Mouse (Mus musculus) adrenal gland, postnatal 10 days (tissue): ENCODE measurements around the gene Spata20. TPM values are rescaled to one million over a fixed set of nuclear protein-coding genes. Genes with fewer than 3 reads are reported as not detected.

Experiments
- DNase-seq: peaks from one replicate; pipeline ENCODE4 v3.0.0; 2021; ENCODE audit warnings: mixed read lengths
- long read RNA-seq, 2 experiments: library from polyadenylated mRNA; stranded (forward); transcript quantifications; one replicate each; pipeline ENCODE4 v2.0.0; 2021
- total RNA-seq, 2 experiments: library from RNA; stranded (reverse); gene quantifications; 2 replicates each; pipeline ENCODE4 v1.2.3; 2021

The Spata20 gene
- not detected for total RNA-seq
- long read RNA-seq, experiment 1: 0 reads
- long read RNA-seq, experiment 2: 0 reads

DNA sequence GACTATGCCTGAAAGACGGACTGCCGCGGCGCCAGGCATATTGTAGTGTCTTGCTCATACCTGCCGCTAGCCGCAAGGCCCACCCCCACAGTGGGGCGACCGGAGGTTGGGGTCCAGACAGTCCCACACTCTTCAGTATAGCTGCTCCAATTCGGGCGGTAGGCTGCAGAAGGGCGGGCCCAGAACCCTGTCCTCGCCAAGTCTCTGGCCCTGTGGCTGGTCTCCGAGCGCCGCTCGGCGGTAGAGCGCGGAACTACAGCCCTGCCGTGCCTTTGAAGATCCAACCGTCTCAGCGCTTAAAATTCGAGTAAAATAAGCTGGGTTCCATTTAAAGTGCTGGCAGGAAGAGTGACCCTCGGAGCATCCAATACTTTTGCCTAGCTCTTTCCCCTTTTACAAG lies at the start of gene Spata20:
Gene Spata20, minus strand, starts transcription at position 179 of the 400 bp plus-strand sequence.
- DNase-seq: peak; percentile 93

DNA sequence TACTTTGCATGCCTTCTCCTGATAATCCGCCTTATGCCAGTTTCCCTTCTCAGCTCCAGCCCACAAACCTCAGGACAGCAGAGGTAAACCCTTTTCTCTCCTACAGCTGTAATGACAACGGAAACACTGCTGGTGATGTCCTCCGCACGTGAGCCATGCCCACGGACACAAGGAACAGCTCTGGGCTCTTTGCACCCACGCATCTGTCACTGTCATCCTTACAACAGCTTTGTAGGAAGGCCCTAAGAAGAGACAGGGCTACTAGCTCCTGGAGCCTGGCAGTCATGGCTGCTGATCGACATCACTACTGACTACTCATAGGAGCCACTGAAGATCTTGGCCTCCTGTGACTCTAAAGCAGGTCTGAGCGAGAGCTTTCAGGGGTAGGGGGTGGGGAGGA lies 47.2 kb upstream of the Spata20 start:
- DNase-seq: no peak

DNA sequence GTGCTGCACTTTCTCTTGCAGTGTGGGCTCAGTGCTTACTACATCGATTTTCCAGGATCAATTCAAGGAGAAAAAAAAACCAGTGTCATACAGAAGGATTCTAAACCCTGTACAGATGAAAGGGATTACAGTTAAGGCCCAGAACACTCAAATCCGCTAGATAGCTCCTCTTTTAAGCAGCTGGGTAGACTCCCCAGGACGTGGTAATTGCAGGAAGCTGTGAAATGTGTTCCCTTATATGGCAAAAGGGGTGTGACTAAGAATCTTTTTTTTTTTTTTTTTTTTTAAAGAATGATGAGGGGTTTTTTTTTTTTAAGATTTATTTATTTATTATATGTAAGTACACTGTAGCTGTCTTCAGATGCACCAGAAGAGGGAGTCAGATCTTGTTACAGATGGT lies 42.9 kb upstream of the Spata20 start:
- no peak for DNase-seq

DNA sequence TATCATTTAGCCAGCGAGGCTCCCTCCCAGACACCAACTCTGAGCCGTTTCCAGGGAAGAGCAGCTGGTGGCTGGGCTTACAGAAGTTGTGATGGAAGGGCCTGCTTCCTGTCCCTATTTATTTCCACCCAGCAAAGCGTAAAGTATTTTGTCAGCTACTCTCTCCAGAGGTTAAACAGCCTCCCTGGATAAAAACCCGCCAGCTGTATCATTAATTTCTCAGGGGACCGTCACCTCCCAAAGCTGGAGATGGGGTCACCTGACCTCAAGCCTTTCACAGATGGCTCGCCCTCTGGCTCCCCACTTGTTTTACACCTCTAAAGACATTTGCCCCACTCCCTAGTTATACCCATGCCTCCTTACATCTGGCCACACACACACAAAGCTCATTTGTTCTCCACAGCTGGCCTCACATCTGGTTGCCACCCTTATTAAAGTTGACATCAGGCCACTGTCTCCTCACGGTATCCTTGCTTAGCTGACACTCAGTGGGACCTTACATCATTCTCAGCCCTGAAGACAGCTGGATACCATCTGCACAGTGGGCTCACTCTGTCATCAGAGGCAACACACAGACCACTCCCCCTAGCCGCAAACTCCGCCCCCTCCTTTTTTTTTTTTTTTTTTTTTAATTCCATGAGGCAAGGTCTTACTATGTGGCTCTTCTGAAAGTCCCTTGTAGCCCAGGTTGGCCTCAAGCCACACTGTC lies 40.3 kb upstream of the Spata20 start:
- DNase-seq: no peak

DNA sequence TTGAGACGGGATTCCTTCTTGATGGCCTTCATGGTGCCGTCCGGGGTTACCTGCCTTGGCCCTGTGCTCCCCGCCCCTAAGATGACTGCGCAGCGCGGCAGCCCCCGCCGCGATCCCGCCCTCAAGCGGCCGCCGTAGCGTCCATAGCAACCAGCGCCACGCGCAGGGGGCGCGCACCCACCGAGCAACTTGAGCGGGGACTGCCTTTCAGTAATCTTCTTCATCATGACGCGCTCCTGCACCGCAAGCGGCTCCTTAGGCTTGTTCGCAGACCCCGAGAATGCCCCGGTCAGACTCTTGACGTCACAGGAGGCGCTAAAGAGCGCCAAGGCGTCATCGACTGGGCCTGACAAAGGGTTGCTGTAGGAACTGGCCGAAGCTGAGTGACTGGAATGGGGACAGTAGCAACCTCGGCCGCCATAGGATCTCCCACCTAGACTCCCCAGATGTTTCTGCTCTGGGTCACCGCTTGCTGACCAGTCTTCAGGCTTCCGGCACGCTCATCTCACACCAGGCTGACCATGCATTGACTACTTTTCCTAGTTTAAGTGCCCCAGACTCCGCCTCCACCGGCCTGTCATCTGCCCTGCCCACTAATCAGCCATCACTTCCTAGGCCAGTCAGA lies 35.4 kb upstream of the Spata20 start, which contains the start of gene Mycbpap:
Gene Mycbpap, minus strand, starts transcription at position 524 of the 625 bp plus-strand sequence.
- peak; percentile 72 for DNase-seq

DNA sequence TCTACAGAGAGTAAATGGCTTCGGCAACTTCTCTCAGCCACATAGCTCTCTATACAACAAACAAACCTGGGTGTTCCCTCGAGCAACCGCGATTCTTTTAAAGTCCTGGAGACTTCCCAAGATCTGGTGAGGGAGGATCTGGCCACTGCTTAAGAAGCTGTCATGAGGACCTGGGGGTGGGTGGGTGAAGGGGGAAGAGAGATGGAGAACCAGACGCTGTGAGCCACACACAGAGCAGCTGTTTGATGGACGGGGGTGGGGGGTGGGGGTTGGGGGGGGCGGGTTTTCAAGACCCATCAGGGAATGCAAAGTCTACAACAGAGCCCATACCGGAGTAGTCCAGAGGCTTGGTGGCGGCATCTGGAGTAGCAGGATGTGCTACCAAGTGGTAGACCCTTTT lies 27.5 kb upstream of the Spata20 start:
- DNase-seq: no peak

DNA sequence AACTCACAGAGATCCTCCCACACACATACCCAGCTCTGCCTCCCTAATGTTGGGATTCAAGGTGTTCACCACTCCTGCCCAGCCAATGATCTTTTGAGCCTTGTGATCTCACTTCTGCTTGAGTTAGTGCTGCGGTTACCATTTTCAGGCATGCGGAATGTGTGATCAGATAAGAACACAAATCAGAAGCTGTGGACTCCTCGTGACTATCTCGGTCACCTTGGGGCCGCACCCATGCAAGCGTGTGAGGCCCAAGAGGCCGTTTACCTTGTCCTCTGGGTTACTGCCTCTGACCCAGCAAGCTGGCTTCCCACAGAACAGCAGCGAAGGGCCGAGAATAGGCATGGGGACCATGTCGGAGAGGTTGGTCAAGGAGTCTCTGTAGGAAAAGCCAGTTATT lies 23.0 kb upstream of the Spata20 start:
- no peak for DNase-seq

DNA sequence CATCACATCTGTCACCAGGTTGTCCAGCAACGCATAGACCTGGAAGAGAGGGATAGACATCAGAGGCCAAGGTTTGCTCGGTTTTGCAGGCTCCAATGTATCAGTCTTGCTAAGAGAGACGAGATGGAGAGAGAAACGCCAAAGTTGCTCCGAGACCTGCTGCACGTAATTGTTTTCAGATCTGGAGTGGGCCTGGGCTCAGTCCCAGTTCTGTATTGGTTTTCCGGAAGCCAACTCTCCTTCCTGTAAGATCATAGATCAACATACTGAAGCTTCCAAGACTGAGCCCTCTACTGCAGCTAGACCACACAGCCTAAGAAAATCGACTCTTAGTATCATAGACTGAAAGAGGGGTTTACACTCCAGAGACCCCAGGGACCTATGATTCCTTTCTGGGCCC lies 15.5 kb upstream of the Spata20 start:
- DNase-seq: no peak

DNA sequence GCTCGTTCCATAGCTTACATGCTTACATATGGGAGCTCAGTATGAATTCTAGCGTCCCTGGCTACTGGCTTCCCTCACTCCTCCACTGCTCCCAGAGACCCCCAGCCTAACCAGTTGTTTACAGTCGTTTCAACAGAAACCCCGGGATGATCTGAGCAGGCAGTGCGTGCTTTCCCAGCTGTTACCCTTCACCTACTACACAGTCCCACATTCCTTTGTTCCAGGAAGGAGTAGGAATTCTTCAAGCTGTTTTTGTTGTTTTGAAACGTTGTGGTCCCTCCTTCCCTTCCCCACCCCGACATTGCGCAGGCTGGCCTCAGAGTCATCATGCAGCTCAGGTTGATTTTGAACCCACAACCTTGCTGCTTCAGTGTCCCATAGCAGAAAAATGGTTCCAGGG lies 14.4 kb upstream of the Spata20 start:
- no peak for DNase-seq

DNA sequence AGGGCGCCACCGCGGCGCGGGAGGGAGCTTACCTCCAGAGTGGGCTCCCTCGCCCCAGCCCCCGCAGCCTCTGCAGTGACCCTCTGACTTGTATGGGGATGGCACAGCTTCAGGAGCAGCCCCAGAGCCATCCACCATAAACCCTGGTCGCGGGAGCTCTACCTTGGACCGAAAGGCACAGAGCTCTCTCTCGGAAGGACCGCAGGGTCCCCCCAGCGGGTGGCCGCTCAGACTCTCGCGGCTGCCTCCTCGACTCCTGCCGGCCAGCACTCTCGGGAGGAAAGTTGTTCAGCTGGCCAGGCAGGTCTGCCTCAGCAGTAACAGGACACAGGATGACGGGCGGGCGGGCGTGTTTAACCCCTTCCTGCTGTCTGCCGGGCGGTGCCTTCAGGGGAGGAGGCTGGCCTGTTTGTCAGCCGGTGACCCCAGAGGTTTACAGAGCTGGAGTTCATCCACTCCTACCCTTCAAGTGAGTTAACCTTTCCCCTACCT lies 13.7 kb upstream of the Spata20 start, which contains the start of gene Epn3:
Gene Epn3, minus strand, starts transcription at position 314 of the 492 bp plus-strand sequence.
- peak; percentile 61 for DNase-seq

DNA sequence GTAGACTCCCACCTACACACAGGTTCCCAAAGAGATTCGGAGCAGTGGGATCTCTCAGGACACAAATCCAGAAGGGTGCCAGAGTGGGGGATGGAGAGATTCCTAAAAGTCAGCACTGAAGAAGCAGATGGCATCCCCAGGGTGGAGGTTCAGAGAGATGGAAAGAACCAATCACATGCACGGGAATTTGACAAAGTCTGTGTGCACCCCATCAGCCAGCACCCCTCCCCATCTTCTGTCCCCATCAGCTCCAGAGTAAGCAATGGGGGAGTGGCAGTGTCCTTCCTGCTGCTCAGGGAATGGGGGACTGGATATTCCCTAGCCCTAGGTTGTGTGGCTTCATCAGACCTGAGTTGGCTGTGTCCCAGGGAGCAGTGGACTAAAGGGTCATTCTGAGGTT lies 13.1 kb upstream of the Spata20 start:
- DNase-seq: no peak

DNA sequence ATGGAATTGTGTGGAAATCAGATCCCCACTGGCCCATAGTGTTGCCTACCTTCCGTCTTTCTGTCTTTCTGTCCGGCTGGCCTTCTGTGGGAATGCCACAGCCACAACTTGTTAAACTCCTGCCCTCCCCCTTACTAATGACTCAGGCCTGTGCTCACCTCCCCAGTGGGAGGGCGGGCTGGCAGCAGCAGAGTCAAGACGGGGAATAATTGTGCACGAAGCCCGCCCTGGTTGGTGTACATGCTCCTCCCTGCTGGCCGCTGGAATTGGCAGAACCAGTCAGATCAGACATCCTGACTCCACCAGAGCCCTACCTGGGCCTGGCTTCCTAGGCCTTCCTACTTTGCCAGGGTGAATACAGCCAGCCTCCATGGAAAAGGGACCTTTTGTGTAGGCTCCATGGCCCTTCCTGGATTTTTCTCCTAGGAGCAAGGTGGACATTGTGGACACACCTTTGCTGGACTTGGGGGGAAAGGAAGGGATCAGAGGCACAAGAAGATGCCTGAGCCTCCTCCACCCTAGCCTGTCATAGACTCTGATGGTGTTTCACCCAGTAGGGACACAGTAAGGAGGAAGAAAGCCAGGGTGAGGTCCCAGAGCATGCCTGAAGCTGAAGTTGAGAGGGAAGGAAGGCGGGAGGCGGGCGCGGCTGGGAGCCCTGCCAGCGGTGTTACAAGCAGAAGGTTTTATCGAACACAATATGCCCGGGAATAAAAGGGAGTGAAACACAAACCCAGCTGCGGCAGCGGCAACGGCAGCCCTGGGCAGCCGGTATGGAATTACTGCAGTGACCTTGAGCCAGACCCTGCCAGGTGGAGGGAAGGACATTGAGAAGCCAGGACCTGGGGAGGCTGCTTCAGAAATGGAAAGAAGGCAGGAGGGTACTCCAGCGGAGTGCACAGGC lies 12.4 kb upstream of the Spata20 start:
- DNase-seq: peak; percentile 75

DNA sequence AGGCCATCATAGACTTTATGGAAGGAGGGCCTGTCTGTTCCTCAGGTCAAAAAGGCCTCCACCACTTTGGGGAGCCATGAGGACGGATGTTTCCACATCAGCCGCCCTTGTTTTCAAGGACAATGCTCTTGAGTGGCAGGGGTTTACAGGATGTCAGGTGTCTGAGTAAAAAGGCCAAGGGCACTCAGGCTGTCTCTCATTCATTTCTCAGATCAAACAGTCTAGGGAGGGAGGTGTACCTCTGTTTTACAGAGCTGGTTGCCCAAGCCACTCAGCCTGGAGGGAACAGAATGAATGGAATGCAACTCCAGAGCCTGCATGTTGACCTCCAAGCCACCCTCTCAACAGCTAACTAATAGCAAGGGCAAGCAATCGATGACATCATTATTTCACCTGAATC lies 9.4 kb upstream of the Spata20 start:
- no peak for DNase-seq

DNA sequence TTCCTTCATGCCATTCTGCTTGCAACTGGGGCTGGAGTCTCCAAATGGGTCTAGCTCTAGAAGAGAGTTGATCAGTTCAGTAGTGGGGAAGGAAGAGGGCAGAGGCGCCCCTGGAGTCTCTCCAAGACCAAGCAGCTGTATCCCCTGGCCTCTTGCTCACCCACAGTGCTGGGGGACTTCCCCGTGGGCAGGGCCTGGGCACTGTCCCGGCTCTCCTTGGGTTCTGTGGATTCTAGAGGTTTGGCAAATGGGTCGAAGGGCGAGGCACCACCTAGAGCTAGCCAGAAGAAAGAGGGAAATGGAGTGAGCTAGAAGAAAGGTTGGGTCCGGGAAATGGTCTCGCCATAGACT lies 5.7 kb upstream of the Spata20 start:
- no peak for DNase-seq

DNA sequence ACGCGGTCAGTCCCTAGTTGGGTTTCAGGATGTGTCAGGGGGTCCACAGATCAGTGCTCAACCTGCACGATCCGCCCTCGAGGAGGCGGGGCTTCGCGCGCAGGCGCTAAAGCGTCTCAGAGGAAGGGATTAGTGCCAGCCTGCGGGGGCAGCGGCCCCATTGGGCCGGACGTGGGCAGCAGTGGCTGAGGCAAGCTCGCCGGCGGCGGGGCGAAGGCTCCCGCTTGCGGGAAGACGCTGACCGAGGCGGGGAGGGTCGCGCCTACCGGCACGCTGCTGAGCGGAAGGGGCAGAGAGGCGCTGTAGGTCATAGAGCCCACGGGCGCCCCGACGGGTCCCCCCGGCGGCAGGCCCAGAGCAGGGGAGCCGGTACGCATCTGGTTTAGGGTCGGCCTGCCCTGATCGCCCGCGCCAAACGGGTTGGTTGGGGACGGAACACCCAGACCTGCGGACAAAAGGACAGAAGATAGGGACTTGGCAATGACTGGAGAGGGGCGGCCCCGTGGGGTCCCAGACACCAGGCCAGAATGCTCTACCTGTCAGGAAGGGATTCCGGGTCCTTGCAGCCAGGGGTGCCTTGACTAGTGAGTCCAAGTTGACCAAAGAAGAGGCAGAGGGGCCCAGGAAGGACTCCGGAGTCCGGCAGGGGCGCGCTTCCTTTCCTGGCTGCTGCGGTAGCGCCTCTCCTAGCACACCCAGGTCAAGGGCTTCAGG lies 5.2 kb upstream of the Spata20 start:
- DNase-seq: peak; percentile 67

DNA sequence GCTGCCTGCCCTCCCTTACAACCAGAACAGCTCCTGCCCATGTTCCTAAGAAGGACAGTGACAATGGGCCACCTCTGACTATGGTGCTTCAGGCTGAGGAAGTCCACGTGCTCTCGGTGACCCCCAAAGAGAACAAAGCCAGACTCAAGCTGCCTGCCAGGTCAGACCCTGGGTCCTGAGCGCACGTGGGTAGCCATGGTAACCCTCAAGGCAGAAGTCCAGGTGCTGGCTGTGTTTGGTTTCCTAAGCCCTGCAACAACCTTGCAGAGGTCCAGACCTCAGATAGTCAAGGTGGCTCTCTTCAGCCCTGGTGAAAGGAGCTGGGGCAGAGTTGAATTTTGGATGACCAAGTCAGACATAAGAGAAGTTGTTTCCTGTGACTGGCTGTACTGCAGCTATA lies 3.8 kb upstream of the Spata20 start:
- no peak for DNase-seq

DNA sequence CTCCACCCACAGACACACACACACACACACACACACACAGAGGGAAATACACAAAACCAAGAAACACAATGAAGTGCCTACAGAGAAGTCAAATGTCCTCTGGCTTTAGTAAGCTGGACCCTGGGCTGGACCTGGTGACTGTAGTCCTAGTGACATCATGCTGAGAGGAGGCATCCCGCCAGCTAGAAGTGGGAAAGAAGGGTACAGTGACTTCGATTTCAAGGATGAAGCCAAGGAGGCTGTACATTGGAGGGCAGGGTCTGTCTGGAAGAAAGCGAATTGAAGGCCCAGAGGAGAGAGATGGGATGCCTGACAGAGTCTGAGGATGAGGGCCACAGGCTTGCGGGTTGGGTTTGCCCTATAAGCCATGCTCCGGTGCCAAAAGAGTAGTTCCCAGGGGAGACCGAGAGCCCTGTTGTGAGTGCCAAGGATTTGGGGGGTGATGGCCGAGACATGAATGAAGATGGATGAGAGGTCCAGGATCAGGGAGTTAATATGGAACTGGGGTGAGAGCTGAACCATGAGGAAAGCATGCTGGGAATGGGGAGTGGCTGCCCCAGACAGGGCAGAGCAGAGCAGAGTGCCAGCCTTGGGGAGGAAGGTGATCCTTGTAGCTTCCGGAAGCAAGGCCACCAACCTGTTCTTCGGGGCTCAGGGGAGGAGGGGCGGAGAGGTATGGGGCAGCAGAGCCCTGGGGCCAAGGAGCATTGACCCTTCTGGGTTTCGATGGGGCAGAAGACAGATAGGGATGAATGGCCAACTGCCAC lies 3.0 kb upstream of the Spata20 start:
- no peak for DNase-seq

DNA sequence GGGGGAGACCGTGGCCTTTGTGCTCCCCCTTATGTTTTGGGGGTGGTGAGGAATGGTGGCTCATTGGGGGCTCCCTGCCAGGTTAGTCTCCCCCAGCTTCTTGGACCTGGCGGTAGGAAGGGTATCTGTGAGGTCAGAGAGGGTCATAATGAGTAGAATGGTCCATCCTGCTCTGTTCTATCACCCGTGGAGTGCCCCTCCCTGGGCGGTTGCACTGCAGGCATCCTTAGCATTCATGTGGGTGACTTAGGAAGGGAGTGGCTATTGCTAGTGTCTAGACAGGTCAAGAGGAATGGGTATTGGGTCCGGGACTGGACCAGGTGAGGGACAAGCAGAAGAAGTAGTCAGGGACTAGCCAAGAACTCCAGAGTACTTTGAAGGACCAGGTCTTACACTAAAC lies 756 bp downstream of the Spata20 start:
- no peak for DNase-seq

DNA sequence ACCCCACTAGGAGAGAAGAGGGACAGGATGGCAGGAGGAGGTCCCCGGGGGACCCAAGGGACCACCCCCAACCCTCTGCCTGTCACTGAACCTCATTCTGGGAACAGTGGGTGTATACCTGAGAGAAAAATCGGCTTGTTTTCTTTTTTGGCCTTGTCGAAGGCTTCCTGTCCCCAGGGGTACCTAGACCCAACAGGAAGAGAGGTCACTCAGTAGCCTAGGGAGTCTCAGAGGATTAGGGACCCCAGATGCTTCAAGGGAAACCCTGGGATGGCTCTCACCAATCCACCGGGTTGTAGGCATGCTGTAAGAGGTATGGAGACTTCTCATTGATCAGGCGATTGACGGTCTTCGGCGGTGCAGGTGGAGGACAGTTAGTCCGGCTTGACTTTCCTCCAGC lies 1.3 kb downstream of the Spata20 start:
- DNase-seq: no peak

DNA sequence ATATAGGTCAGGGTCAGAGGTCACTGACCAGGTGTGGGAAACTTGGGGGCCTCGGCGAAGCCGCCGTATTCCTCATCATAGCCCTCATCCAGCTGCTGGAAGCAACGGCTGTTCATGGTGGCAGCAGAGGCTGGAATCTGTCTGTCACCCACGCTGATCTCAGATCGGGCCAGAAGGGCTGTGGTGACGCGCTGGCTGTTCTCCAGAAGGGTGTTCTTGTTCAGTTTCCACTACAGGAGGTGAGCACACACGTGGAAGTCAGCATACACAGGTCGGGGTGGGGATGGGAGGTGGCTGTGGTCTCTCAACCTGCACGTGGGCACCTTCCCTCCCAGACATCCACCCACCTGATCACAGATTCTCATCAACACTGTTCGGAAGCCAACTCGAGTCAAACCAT lies 2.1 kb downstream of the Spata20 start:
- DNase-seq: no peak

DNA sequence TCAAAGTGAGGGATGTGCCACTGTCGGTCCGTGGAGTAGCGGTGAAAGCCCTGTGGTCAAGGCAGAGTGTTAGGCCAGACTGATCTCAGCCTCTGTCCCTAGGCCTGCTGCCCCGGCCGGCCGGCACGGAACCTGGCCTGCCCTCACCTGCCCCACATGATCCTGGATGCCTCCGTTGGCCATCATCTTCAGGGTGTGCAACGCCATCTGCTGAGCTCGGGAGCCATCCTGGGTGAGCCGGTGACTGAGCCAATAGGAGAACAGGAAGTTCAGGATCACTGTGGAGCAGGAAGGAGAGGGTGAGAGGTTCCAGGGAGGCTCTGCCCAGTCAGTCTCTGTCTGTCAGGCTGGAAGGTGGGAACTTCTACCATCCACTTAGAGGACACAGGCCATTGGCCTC lies 2.5 kb downstream of the Spata20 start:
- no peak for DNase-seq
